Mouse (Mus musculus): ENCODE data around the gene Zfp770.
"Not testable (repeated sequence)": the region's sequence is repeated elsewhere in the genome, so short reads cannot be mapped to it uniquely, and the experiment has no call there.

Gene Zfp770

DNA sequence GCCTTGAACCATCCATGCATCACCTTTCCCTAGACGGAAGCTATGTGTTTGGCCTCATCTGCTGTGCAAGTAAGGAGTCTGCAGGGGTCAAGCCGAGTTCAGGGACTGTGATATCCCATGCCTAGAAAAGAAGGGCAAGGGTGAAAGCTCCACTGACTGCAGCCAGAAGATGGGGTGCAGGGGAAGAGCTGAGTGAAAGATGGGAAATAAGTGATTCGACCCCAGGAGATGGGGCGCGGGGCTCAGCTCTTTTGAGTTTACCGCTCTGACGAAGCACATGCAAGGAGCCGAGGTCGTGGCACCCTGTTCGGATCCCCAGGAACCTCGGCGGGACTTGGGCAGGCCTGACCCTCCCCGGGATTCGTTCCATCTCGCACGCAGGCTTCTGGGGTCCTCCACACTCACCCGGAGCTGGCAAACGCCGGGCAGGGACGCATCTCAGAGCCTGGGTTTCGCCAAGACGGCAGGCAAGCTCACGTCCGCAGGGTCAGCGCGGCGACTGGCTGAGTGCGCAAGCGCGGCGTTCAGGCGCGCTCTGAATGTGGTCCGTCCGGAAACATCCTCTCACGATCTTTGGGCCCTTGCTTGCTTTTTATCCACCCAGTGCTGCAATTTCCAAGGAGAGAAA, at the start of gene Zfp770:
TSS of gene Zfp770 (minus strand) at position 538 of the 628 bp plus-strand sequence.
- DNase-seq (ENCODE audit: low read depth, low spot score) = peak; percentile 87

- DNase-seq (ENCODE audit: low read depth, low spot score) = no peak
Measured at GRCm38 (mm10) chr2:114249440-114249839, 48.2 kb upstream of the Zfp770 start.

DNA sequence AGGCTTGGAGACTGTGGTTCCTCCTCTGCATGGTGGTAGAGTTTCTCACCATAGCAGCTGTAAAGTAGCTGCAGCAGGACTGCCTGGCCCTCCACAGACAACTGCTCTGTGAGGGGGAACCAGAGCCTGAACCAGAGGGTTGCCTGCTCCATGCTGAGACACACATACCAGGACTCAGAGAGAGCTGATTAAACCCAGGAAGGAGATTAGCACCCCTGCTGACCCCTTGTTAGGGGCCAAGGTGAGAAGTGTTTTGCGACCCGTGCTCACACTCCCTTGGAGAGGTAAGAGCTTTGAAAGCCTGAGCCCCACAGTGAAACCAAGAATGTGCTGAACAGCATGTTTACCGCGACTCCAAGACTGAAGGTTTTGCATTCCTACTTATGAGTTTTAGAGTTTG, 36.4 kb upstream of the Zfp770 start:
- no peak for DNase-seq (ENCODE audit: low read depth, low spot score)

DNA sequence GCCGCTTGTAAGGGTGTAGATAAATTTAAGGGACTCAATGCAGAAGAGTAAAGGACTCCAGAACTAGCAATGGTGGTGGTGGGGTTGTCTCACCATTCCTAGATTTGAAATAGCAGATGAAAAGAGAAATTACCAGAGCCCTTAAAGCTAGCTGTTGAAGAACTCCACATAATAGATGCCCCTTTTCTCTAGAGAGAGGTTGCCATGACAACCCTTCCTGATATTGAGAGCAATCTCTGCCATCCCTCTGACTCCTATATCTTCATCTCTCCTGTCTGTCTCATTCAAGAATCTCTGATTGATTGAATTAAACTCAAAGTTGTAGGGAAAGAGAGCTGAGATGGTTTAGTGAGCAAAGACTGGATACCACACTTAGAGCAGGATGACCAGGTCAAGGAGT, 35.3 kb upstream of the Zfp770 start:
- no peak for DNase-seq (ENCODE audit: low read depth, low spot score)

- no peak for DNase-seq (ENCODE audit: low read depth, low spot score)
Measured at GRCm38 (mm10) chr2:114235584-114235983, 34.3 kb upstream of the Zfp770 start.

DNA sequence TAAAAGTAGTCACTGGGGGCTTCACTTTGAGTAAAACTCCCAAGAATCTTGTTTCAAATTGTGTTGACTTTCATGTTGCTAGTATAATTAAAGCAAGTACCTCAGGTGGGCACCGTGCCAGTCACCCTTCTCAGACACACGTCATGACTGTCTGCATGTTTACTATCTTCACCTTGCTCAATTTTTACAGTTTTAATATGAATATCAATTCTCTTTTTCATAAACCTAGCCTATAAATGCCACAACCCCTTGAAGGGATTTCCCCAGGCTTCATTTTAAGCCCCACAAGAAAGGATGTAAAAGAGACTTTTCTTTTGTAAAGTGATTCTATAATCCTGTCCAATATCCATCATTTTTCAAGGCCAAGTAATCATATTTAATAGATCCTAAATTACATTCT, 30.0 kb upstream of the Zfp770 start:
- no peak for DNase-seq (ENCODE audit: low read depth, low spot score)

- no peak for DNase-seq (ENCODE audit: low read depth, low spot score)
Measured at GRCm38 (mm10) chr2:114228672-114229071, 27.4 kb upstream of the Zfp770 start.

DNA sequence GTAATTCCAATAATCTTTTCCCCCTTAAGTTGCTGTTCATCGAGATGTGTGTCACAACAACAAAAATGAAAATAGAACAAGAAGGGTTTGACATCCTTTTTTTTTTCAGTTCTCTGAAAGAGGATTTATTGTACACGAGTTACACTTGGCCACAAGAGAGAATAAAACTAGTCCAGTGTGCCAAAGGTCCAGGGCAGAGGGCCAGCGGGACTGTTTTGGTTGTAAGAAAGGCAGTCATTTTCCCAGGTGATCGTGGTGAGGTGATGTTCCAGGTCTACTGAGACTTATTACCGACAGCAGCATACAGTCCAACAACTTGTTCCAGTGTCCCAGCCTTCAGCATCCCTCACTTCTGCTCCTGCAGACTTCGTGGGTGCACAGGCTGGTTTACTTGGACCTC, 3.8 kb upstream of the Zfp770 start:
- DNase-seq (ENCODE audit: low read depth, low spot score) = no peak

DNA sequence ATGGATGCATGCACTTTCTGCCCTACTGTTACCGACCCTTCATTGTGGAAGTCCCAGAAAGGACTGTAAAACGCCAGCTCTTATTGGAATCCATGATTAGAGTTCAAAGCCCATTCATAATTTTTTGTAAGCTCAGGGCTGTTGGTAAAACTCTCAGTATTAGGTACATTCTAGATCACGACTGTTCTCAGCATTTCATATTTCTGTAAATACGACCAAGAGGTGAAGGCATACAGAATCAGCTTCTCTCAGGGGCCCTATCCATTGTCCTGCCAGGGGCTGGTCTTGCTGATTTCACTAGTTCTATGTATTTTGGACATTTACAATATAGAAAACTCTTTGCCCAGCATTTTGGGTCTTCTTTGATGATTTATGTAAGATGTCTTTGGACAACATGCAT, 305 bp upstream of the Zfp770 start:
- DNase-seq (ENCODE audit: low read depth, low spot score) = no peak

- no peak for DNase-seq (ENCODE audit: low read depth, low spot score)
Measured at GRCm38 (mm10) chr2:114196421-114196820, 4.8 kb downstream of the Zfp770 start.

- not testable (repeated sequence) for DNase-seq (ENCODE audit: low read depth, low spot score)
Measured at GRCm38 (mm10) chr2:114186924-114187323, 14.3 kb downstream of the Zfp770 start, which contains the start of gene Aqr. Gene Aqr, minus strand, starts transcription at chr2:114187024.

- DNase-seq (ENCODE audit: low read depth, low spot score) = no peak
Measured at GRCm38 (mm10) chr2:114177802-114178733, 23.2 kb downstream of the Zfp770 start.

- DNase-seq (ENCODE audit: low read depth, low spot score) = peak; percentile 79
Measured at GRCm38 (mm10) chr2:114174651-114175484, 26.4 kb downstream of the Zfp770 start.

DNA sequence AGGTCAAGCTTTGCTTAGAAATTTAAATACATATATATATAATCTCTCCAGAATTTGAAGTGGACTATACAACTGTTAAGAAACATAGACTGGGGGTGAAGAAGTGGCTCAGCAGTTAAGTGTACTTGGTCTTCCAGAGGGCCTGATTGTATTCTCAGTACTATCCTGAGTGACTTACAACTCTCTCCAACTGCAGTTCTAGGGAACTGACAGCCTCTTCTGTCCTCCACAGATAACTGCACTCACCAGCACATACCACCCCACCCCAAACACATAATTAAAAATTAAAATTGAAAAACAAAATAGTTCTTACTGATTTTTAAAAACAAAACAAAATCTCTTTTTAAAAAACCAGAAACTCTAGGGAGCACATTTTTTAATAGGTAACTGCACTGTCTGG, 28.0 kb downstream of the Zfp770 start:
- no peak for DNase-seq (ENCODE audit: low read depth, low spot score)

DNA sequence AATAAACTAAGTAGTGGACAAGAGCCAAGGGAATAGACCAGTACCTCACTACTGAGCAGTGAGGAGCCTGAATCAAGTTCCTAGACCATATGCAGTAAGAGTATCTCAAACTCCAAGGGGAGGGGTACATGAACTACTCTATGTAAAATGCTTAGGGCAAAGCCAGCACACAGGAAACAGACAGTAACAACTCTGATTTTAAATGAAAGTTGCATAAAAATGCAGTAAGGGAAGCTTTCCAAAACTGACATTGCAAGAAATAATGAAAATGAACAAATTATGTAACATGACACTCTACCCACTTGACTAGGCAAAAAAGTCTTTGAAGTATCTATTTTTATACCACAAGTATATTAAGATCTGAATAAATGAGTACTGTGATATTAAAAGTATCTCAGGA, 33.4 kb downstream of the Zfp770 start:
- no peak for DNase-seq (ENCODE audit: low read depth, low spot score)

GRCm38 (mm10) chr2:114161978-114162377, 39.3 kb downstream of the Zfp770 start:
- DNase-seq (ENCODE audit: low read depth, low spot score) = no peak

DNA sequence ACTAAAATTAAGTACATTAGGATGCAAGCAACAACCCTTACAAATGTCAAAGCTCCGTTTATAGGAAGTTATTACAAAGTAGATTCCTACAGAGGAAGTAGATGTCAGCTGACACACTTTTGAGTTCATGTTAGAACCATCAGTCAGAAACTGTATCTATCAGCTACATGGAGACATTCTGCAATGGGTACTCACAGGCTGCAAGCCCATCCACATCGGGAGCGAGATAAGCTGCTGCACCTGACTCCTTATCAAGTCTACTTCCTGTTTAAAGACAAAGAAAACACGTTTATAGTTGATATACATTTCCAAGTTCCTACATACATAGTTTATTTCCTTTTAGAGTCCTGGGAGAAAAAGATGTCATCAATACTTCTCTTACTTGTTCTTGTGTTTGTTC, 43.9 kb downstream of the Zfp770 start:
- no peak for DNase-seq (ENCODE audit: low read depth, low spot score)

DNA sequence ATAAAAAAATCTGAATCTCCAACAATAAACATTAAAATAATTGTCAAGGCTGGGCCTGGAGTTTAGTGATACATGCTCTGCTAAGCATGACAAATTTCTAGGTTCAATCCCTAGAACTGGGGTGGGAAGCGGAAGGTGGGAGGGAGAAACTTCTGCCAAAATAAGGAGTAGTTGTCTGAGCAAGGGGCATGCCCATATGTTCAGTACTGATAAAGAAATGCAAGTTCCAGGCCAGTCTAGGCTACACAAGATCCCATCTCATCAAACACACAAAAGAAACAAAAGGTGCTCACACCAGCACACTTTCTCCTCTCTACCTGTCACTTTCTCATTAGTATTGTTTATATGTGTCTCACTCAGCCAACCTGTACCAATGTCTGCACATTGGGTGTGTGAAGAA, 44.6 kb downstream of the Zfp770 start:
- DNase-seq (ENCODE audit: low read depth, low spot score) = no peak

GRCm38 (mm10) chr2:114153247-114153646, 48.0 kb downstream of the Zfp770 start:
- DNase-seq (ENCODE audit: low read depth, low spot score) = no peak

GRCm38 (mm10) chr2:114146864-114147458, 54.3 kb downstream of the Zfp770 start:
- no peak for DNase-seq (ENCODE audit: low read depth, low spot score)

DNA sequence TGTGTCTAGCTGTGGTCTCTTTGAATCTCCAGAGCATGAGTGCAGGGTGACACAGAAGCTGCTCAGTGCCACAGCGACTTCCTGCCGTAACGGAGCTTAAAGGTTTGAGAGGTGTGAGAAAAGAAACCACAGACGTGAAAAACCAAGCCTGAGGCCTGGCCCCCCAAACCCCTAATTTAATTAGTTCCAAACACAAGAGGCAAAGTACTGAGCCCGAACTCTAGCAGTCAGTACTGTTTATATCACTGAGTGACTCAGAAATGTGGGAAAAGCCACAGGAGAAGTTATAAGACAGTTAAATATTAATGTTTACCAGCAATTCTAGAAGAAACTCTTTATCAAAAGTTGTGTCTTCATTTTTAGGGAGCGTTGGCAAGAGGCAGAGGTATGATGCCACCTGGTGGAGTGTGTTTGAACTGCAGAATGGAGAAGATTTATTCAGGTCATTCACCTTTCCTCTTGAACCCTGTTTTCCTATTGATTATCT, 55.9 kb downstream of the Zfp770 start:
- peak; percentile 50 for DNase-seq (ENCODE audit: low read depth, low spot score)

Measured in forelimb bud, embryonic 11.5 days (tissue).